Mouse (Mus musculus): Measurements from ENCODE around the gene Fkbp11. TPM values are rescaled to one million over a fixed set of nuclear protein-coding genes. Genes with fewer than 3 reads are reported as not detected.
A peak's percentile ranks its signal among the peaks of the same experiment; 100 is the strongest.

The Fkbp11 gene
- polyA plus RNA-seq, 1 experiment = not detected

GRCm38 (mm10) chr15:98675634-98676250 lies 52.3 kb downstream of the Fkbp11 start:
- Histone ChIP-seq H3K4me3 (ENCODE audit: insufficient read depth, low read depth, low read length) (peak overlapping the region; percentile 43), H3K4me1 (ENCODE audit: control insufficient read depth, insufficient read depth, low read length) (peaks cover 28% of the 10 kb centered on the region), H3K27ac (ENCODE audit: insufficient read depth, low read depth, low read length) (no peak overlapping the region)
- WGBS = 3% methylated on average over 14 of the region's 14 CpGs
- no peak for TF ChIP-seq POLR2A (IDR thresholded peaks at IDR 0.05; ENCODE audit: insufficient read depth, low read depth, low read length)
- no peak for TF ChIP-seq CTCF (IDR thresholded peaks at IDR 0.05; ENCODE audit: insufficient read depth, low read depth, low read length)

- WGBS = 7% methylated on average over 11 of the region's 11 CpGs
- H3K27ac ChIP-seq (ENCODE audit: insufficient read depth, low read depth, low read length) = no peak overlapping the region
- H3K4me3 ChIP-seq (ENCODE audit: insufficient read depth, low read depth, low read length) = peak overlapping the region; percentile 43
- TF ChIP-seq CTCF (IDR thresholded peaks at IDR 0.05; ENCODE audit: insufficient read depth, low read depth, low read length) = no peak
- peaks cover 28% of the 10 kb centered on the region for H3K4me1 ChIP-seq (ENCODE audit: control insufficient read depth, insufficient read depth, low read length)
Observed at GRCm38 (mm10) chr15:98674994-98675545, 52.9 kb downstream of the Fkbp11 start.

Other genes starting within 250 kb of the Fkbp11 start
- not detected in 2 replicates for gene Lalba, start 245.5 kb downstream of the Fkbp11 start, polyA plus RNA-seq (2012; ENCODE audit: insufficient read depth, insufficient read length, low replicate concordance, missing spikeins)
- 143 TPM in 1 of 2 replicates, not detected in the other for gene Olfr279, start 235.8 kb downstream of the Fkbp11 start, polyA plus RNA-seq (2012; ENCODE audit: insufficient read depth, insufficient read length, low replicate concordance, missing spikeins)
- gene Kansl2, start 193.9 kb downstream of the Fkbp11 start, polyA plus RNA-seq (2012; ENCODE audit: insufficient read depth, insufficient read length, low replicate concordance, missing spikeins) = not detected in 2 replicates
- gene Ccnt1, start 157.3 kb downstream of the Fkbp11 start, polyA plus RNA-seq (2012; ENCODE audit: insufficient read depth, insufficient read length, low replicate concordance, missing spikeins) = 109 TPM in 1 of 2 replicates, not detected in the other
- not detected in 2 replicates for gene 4930415O20Rik, start 157.2 kb downstream of the Fkbp11 start, polyA plus RNA-seq (2012; ENCODE audit: insufficient read depth, insufficient read length, low replicate concordance, missing spikeins)
- 87.5 TPM in 1 of 2 replicates, not detected in the other for gene Adcy6, start 118.1 kb downstream of the Fkbp11 start, polyA plus RNA-seq (2012; ENCODE audit: insufficient read depth, insufficient read length, low replicate concordance, missing spikeins)
- gene Cacnb3, start 97.4 kb downstream of the Fkbp11 start, polyA plus RNA-seq (2012; ENCODE audit: insufficient read depth, insufficient read length, low replicate concordance, missing spikeins) = not detected in 2 replicates
- gene Ddx23, start 65.3 kb downstream of the Fkbp11 start, polyA plus RNA-seq (2012; ENCODE audit: insufficient read depth, insufficient read length, low replicate concordance, missing spikeins) = not detected in 2 replicates
- not detected in 2 replicates for gene Rnd1, start 50.7 kb downstream of the Fkbp11 start, polyA plus RNA-seq (2012; ENCODE audit: insufficient read depth, insufficient read length, low replicate concordance, missing spikeins)
- gene Ccdc65, start 20.0 kb downstream of the Fkbp11 start, polyA plus RNA-seq (2012; ENCODE audit: insufficient read depth, insufficient read length, low replicate concordance, missing spikeins) = not detected in 2 replicates
- 167 TPM in 1 of 2 replicates, not detected in the other for gene Arf3, start 35.0 kb upstream of the Fkbp11 start, polyA plus RNA-seq (2012; ENCODE audit: insufficient read depth, insufficient read length, low replicate concordance, missing spikeins)
- not detected in 2 replicates for gene Wnt10b, start 50.0 kb upstream of the Fkbp11 start, polyA plus RNA-seq (2012; ENCODE audit: insufficient read depth, insufficient read length, low replicate concordance, missing spikeins)
- gene Wnt1, start 61.7 kb upstream of the Fkbp11 start, polyA plus RNA-seq (2012; ENCODE audit: insufficient read depth, insufficient read length, low replicate concordance, missing spikeins) = not detected in 2 replicates
- 108 TPM in 1 of 2 replicates, not detected in the other for gene Ddn, start 81.3 kb upstream of the Fkbp11 start, polyA plus RNA-seq (2012; ENCODE audit: insufficient read depth, insufficient read length, low replicate concordance, missing spikeins)
- not detected in 2 replicates for gene Prkag1, start 103.3 kb upstream of the Fkbp11 start, polyA plus RNA-seq (2012; ENCODE audit: insufficient read depth, insufficient read length, low replicate concordance, missing spikeins)
- 38.3 and 267 TPM in 2 replicates for gene Kmt2d, start 143.0 kb upstream of the Fkbp11 start, polyA plus RNA-seq (2012; ENCODE audit: insufficient read depth, insufficient read length, low replicate concordance, missing spikeins)
- gene Rhebl1, start 166.3 kb upstream of the Fkbp11 start, polyA plus RNA-seq (2012; ENCODE audit: insufficient read depth, insufficient read length, low replicate concordance, missing spikeins) = not detected in 2 replicates
- gene Dhh, start 170.3 kb upstream of the Fkbp11 start, polyA plus RNA-seq (2012; ENCODE audit: insufficient read depth, insufficient read length, low replicate concordance, missing spikeins) = not detected in 2 replicates
- gene Lmbr1l, start 190.0 kb upstream of the Fkbp11 start, polyA plus RNA-seq (2012; ENCODE audit: insufficient read depth, insufficient read length, low replicate concordance, missing spikeins) = not detected in 2 replicates
- gene Tuba1b, start 206.4 kb upstream of the Fkbp11 start, polyA plus RNA-seq (2012; ENCODE audit: insufficient read depth, insufficient read length, low replicate concordance, missing spikeins) = 649 and 1,228 TPM in 2 replicates
- gene Gm49450, start 225.4 kb upstream of the Fkbp11 start, polyA plus RNA-seq (2012; ENCODE audit: insufficient read depth, insufficient read length, low replicate concordance, missing spikeins) = not detected in 2 replicates
- gene Tuba1a, start 225.5 kb upstream of the Fkbp11 start, polyA plus RNA-seq (2012; ENCODE audit: insufficient read depth, insufficient read length, low replicate concordance, missing spikeins) = 1,035 TPM in 1 of 2 replicates, not detected in the other

Measured in olfactory bulb, adult 2 months (tissue).